Mouse (Mus musculus) midbrain, embryonic 10.5 days (tissue): ENCODE measurements around the gene Parp14. TPM values are rescaled to one million over a fixed set of nuclear protein-coding genes. Genes with fewer than 3 reads are reported as not detected.

Experiments used
- DNase-seq: peaks from one replicate; pipeline ENCODE4 v3.0.0-alpha.2; 2017; ENCODE audit warnings: low spot score
- H3K27ac ChIP-seq: fragments of 300-500 bp; sonication (generic); replicated peaks from 2 replicates; pipeline ENCODE4 v1.5.1; 2016; ENCODE audit warnings: mild to moderate bottlenecking
- H3K27me3 ChIP-seq: fragments of 300-500 bp; sonication (generic); 2 replicates; pipeline ENCODE4 v1.6.1; 2016; ENCODE audit warnings: low read depth, mild to moderate bottlenecking; ENCODE audit not compliant: poor library complexity, severe bottlenecking
- H3K36me3 ChIP-seq: fragments of 300-500 bp; sonication (generic); 2 replicates; pipeline ENCODE4 v1.6.1; 2016; ENCODE audit warnings: mild to moderate bottlenecking, moderate library complexity
- H3K4me1 ChIP-seq: fragments of 300-500 bp; sonication (generic); 2 replicates; pipeline ENCODE4 v1.6.1; 2016
- H3K4me3 ChIP-seq: fragments of 300-500 bp; sonication (generic); 2 replicates; pipeline ENCODE4 v1.5.1; 2016; ENCODE audit warnings: mild to moderate bottlenecking, moderate library complexity
- H3K9me3 ChIP-seq: fragments of 300-500 bp; sonication (generic); replicated peaks from 2 replicates; pipeline ENCODE4 v1.6.1; 2016; ENCODE audit warnings: mild to moderate bottlenecking
- WGBS: fragments of 180-500 bp; shearing (Covaris S2); methylation state at CpG from one replicate; pipeline ENCODE4 v1.1.7; 2016; 5-methylcytosine and 5-hydroxymethylcytosine counted together
- polyA plus RNA-seq: library from polyadenylated mRNA; unstranded; fragments of >200 nt; fragmentation: Nextera tagmentation; extraction: Ambion mirVana; gene quantifications from 2 replicates; pipeline ENCODE4 v1.2.1, GENCODE M21; 2016

Parp14 gene
- 0.16 and 0.32 TPM in 2 replicates for polyA plus RNA-seq

DNA sequence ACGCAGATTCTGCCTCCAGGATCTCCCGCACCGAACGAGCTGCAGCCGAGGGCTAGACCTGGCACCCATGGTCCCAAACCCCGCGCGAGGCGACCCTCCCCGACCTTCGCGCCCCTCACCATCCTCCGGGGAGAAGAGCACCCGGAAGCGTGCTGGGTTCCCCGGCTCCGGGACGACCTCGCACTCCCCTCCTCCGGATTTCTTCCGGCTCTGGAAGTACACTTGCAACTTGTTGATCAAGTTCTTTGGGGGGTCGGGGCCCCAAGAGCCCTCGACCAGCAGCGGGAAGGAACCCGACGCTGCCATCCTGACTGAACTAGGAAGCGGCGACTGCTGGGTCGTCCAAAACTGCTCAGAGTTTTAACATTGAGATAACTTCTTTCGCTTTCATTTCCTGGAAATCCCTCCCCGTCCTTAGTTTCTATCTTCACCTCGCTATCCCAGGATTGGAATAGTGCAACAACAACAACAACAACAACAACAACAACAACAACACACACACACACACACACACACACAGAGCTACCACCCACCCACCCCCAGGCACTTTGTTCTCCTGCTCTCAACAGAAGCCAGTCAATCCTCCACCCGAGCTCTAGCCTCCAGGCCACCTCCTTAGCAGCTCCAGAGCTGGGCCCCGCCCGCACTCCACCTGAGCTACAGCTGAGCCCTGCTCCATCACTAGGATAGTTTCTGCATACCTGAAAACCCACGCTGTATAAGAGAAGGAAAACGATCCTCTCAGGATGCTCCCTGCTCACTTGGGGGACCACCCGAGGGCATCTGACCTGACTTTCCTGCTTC, at the start of gene Parp14:
Gene Parp14 (minus strand): TSS at position 497 of the 804 bp plus-strand sequence.
- 2% methylated on average over 38 of the region's 38 CpGs for WGBS
- DNase-seq: peak; percentile 47
- H3K27me3 ChIP-seq: peaks cover 46% of the 10 kb centered on the region
- peak within 1 kb of the TSS; percentile 72 for H3K4me3 ChIP-seq
- peaks cover 19% of the 10 kb centered on the region for H3K4me1 ChIP-seq
- H3K9me3 ChIP-seq: no peaks in the 10 kb centered on the region; the same call in 1 of the 2 replicates
- no peaks in the 10 kb centered on the region for H3K36me3 ChIP-seq
- peak within 1 kb of the TSS; percentile 75 for H3K27ac ChIP-seq

DNA sequence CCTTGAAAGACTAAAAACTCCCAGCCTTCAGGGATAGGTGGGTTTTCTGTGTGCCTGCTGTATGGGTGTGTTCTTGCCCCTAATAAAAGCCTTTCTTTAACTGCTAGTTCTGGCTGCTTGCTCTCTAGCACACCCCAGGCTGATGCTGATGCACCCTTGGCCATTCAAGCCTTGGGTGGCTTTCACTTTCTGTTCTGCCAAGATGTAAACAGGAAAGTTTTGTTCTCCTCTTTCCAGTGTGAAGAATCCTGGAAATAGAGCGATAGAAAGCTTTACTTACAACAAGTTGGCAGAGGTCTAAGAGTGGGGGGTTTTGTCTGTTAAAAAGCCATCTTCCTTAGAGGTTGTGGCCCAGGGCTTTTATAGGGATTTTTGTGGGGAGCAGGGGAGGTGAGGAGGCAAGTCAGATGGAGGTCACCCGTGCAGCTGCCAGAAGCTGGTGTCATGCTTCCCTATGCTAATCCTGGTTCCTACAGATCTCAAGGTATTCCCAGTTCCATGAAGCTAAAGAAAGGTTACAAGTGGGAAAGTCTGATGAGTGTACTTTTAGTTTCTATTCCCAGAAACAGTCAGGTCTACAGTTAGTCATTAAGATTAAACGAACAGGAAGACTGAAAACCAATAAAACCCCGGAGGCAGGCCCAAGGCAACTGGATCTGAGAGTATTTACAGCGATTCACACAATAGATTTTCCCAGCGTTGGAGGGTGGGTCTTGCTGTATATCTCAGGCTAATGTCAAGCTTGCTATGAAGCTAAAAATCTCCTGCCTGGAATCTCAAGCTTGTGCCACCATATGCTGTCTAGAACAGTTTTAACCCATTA, 47.6 kb upstream of the Parp14 start:
- H3K27me3 ChIP-seq: no peaks in the 10 kb centered on the region
- no peaks in the 10 kb centered on the region for H3K9me3 ChIP-seq
- H3K27ac ChIP-seq: no peak overlapping the region
- no peak for DNase-seq
- H3K4me1 ChIP-seq: no peaks in the 10 kb centered on the region
- no peaks in the 10 kb centered on the region for H3K36me3 ChIP-seq
- WGBS: 88% methylated on average over 6 of the region's 6 CpGs
- no peak overlapping the region for H3K4me3 ChIP-seq

DNA sequence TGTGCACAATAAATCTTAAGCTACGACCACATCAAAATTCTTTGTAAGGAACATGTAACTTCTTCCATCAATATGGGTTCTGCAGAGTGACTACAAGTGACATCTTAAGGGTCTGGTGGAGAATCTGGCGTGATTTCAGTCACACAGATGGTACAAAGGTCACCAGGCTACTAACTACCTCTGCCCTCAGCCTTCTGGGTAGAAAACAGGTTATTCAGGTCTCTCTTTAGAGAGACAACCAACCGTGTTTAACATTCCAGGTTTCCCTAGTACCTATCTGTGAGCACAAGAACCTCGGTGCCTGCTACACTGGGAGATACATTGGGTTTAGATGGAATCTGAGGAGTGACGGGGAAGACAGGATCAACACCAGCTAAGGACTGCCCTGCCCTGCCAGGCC, 43.0 kb upstream of the Parp14 start:
- H3K9me3 ChIP-seq: 0 out of 2 replicates have a peak, but pooled peaks cover 4% of the 10 kb centered on the region
- H3K4me3 ChIP-seq: no peak overlapping the region
- no peak for DNase-seq
- 73% methylated on average over 5 of the region's 5 CpGs for WGBS
- H3K27me3 ChIP-seq: no peaks in the 10 kb centered on the region
- no peaks in the 10 kb centered on the region for H3K36me3 ChIP-seq
- no peak overlapping the region for H3K27ac ChIP-seq
- no peaks in the 10 kb centered on the region for H3K4me1 ChIP-seq

DNA sequence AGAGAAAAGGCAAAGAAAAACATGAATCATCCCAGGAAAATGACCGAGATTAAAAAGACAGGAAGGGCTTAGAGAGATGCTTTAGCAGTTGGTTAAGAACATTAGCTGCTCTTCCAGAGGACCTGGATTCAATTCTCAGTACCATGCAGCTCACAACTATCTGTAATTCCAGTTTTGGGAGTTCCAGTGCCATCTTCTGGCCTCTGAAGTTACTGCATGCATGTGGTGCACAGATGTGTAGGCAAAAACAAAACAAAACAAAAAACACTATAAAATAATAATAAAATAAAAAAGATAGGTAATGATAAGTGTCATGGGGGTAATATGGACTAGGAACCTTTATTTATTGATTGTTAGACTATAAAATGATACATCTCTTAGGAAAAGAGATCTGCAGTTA, 42.2 kb upstream of the Parp14 start:
- H3K27me3 ChIP-seq: no peaks in the 10 kb centered on the region
- DNase-seq: no peak
- no peak overlapping the region for H3K4me3 ChIP-seq
- H3K36me3 ChIP-seq: no peaks in the 10 kb centered on the region
- H3K27ac ChIP-seq: no peak overlapping the region
- 72% methylated on average over 1 of the region's 1 CpGs for WGBS
- H3K4me1 ChIP-seq: no peaks in the 10 kb centered on the region
- H3K9me3 ChIP-seq: 0 out of 2 replicates have a peak, but pooled peaks cover 4% of the 10 kb centered on the region

DNA sequence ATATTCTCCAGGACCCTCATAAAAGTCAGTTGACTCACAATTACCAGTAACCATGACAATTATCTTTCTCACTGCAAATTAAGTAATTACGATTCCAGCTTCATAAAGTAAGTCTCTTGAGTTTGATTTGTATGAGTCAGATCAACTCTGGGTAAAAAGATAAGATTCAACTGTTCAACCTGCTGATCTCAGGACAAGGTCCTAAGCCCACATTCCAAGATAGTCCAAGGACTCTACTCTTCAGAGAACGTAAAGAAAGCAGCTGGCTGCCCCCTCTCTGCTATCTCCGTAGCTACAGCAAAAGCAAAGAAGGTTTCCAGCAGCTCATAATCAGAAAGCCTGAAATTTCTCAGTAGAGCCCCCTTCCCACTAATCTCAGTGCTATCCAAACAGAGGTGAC, 40.1 kb upstream of the Parp14 start:
- no peaks in the 10 kb centered on the region for H3K27me3 ChIP-seq
- no peak overlapping the region for H3K4me3 ChIP-seq
- no peaks in the 10 kb centered on the region for H3K36me3 ChIP-seq
- H3K27ac ChIP-seq: no peak overlapping the region
- no peak for DNase-seq
- WGBS: 84% methylated on average over 3 of the region's 3 CpGs
- H3K9me3 ChIP-seq: 0 out of 2 replicates have a peak, but pooled peaks cover 4% of the 10 kb centered on the region
- H3K4me1 ChIP-seq: no peaks in the 10 kb centered on the region

DNA sequence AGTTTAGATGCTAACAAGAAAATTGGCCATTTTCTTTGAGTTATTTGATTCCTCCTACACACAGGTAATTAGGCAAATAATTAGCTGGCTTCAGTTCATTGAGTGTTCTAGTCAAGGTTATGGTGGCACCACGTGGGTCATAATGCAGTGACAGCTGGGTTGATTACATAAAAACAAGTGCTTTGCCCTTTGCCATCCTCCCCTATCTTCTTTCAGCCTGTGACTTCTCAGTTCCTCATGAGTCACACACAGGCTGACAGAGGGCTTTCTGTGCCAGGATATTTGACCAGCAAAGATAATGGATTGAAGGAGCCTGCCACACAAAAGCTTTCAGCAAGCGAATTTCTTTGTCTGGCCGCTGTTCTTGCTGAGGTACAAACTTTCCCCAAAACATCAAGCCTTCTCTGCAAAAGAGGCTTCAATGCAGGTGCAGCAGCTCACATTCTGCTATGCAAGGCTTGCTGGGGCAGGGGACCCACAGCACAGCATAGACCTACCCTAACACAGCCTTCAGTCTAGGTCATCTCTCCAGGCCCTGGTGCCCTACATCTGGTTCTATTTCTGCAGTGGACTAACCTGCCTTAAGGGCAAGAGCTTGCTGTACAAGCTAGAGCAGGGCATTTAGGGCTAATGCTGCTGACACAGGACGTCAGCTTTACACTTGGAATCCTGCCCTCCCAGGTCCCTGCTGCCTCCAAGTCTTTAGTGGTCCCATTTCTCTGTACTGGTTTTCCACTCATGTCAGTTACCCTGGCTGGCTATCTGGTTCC, 36.3 kb upstream of the Parp14 start:
- WGBS: 75% methylated on average over 4 of the region's 4 CpGs
- H3K27me3 ChIP-seq: no peaks in the 10 kb centered on the region
- no peak for DNase-seq
- H3K4me3 ChIP-seq: no peak overlapping the region
- no peaks in the 10 kb centered on the region for H3K4me1 ChIP-seq
- no peak overlapping the region for H3K27ac ChIP-seq
- 0 out of 2 replicates have a peak, but pooled peaks cover 4% of the 10 kb centered on the region for H3K9me3 ChIP-seq
- H3K36me3 ChIP-seq: no peaks in the 10 kb centered on the region

DNA sequence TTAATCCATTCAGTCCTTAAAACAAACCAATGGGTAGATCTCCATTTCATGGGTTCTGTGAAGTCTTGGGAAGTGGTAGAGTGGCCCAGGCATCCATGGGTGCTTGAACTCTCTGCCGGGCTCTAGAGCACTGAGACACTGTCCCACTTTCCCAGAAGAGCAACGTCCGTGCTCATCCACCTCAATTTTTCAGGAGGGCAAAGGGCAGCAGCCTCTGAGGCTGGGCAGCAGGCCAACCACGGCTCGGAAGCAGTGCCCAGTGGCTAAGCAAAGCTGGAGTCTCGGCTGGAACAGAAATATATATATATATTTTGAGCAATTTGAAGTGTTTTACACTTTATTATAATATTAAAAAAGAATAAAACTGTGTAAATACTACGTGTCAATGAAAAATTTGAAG, 35.5 kb upstream of the Parp14 start:
- H3K27ac ChIP-seq: no peak overlapping the region
- H3K9me3 ChIP-seq: 0 out of 2 replicates have a peak, but pooled peaks cover 4% of the 10 kb centered on the region
- H3K27me3 ChIP-seq: no peaks in the 10 kb centered on the region
- H3K36me3 ChIP-seq: no peaks in the 10 kb centered on the region
- WGBS: 92% methylated on average over 7 of the region's 7 CpGs
- no peak overlapping the region for H3K4me3 ChIP-seq
- DNase-seq: no peak
- no peaks in the 10 kb centered on the region for H3K4me1 ChIP-seq

DNA sequence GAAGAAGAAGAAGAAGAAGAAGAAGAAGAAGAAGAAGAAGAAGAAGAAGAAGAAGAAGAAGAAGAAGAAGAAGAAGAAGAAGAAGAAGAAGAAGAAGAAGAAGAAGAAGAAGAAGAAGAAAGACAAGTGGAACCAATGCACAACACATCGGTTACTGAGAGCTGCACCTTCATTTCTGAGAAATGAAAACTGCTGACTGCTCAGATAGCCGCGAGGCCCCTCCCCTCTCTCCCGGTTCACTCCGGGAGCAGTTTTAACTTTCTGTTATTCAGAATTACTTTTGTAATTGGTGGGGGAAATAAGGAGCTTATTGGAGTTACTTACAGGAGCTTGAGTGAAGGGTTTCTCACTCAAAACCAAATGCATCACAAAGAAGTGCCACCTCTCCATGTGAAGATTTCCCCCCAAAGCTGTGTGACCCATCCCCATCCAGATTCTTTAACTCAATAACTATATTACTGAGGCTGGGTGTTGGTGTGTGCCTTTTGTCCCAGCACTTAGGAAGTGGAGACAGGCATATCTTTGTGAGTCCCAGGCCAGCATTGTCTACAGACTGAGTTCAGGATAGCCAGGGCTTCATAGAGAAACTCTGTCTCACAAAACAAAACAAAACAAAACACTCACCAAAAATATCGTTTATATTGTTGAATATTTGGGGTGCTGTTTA, 34.6 kb upstream of the Parp14 start:
- no peak for DNase-seq
- Histone ChIP-seq H3K4me1 (no peaks in the 10 kb centered on the region), H3K36me3 (no peaks in the 10 kb centered on the region), H3K4me3 (no peak overlapping the region), H3K27me3 (no peaks in the 10 kb centered on the region), H3K9me3 (0 out of 2 replicates have a peak, but pooled peaks cover 4% of the 10 kb centered on the region), H3K27ac (no peak overlapping the region)
- 84% methylated on average over 6 of the region's 6 CpGs for WGBS

DNA sequence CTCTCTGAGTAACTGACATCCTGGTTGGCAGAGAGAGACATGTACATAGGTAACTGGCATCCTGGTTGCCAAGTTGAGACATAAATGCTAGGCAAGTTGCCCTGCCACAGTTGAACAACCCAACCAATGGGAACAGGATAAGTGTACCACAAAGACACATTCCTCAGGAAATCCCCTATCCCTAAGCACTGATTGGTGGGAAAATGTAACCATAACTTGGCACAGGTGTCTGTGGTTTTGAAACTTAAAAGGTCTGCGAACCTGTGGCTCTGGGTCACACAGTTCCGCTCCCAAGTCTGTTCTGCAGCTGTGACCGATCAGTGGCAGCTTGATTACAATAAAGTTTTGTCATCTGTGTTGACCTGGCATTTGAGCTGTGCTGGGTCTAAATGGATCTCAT, 34.0 kb upstream of the Parp14 start:
- no peaks in the 10 kb centered on the region for H3K4me1 ChIP-seq
- H3K27ac ChIP-seq: no peak overlapping the region
- no peaks in the 10 kb centered on the region for H3K27me3 ChIP-seq
- no peak overlapping the region for H3K4me3 ChIP-seq
- no peaks in the 10 kb centered on the region for H3K36me3 ChIP-seq
- 0 out of 2 replicates have a peak, but pooled peaks cover 4% of the 10 kb centered on the region for H3K9me3 ChIP-seq
- DNase-seq: no peak
- WGBS: 93% methylated on average over 3 of the region's 3 CpGs

DNA sequence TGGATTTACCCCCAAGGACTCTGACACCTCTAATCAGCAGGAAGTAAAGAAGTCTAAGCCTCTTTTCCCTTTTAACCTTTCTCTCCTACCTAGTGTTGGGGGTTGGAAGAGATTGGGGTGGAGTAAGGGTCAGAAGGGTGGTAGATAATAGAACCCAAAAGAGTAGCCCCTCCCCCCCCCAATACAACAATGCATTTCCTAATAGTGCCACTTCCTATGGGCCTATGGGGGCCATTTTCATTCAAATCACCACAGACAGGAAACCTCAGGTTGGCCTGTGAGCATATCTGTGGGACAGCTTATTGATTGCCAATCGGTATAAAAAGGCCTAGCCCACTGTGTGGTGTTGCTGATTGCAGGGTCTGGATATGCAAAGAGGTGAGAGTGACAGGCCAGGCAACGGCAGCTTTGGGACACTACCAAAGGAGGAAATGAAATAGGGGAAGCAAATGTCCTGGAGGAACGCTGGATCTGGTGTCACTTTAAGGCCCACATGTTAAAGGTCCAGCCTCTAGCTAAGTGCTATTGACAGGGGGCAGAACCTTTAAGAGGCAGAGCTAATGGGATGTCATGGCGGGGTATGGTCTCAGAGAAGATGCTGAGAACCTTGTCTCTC, 32.9 kb upstream of the Parp14 start:
- Histone ChIP-seq H3K36me3 (no peaks in the 10 kb centered on the region), H3K4me1 (no peaks in the 10 kb centered on the region), H3K4me3 (no peak overlapping the region), H3K9me3 (no peaks in the 10 kb centered on the region), H3K27ac (no peak overlapping the region), H3K27me3 (no peaks in the 10 kb centered on the region)
- 73% methylated on average over 4 of the region's 4 CpGs for WGBS
- no peak for DNase-seq

DNA sequence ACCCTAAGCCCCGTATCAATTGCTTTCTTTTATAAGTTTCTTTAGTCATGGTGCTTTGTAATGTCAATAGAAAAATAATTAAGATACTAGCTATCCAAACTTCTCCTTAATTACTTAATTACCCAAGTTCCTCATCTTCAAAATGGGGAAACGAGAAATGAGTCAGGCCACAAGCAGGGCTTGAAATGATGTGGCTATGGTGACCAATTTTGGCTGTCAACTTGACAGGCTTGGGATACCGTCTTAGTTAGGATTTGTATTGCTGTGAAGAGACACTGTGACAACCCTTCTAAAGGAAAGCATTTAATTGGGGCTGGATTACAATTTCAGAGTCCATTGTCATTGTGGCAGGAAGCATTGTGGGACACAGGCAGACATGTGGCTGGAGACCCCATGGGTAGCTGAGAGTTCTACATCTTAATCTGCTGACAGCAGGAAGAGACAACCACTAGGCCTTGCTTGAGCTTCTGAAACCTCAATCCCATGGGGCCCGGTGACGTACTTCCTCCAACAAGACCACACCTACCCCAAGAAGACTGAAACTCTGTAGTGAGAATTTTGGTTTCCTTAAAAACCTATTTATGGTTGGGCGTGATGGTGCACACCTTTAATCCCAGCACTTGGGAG, 31.8 kb upstream of the Parp14 start:
- DNase-seq: no peak
- Histone ChIP-seq H3K4me1 (no peaks in the 10 kb centered on the region), H3K27ac (no peak overlapping the region), H3K4me3 (no peak overlapping the region), H3K36me3 (no peaks in the 10 kb centered on the region), H3K27me3 (no peaks in the 10 kb centered on the region), H3K9me3 (no peaks in the 10 kb centered on the region)
- WGBS: 88% methylated on average over 6 of the region's 6 CpGs
